Mouse (Mus musculus) stomach, postnatal 0 days (tissue): Measurements from ENCODE around the gene Lrmda.

Source experiments
- CTCF ChIP-seq: IDR thresholded peaks from 2 replicates; pipeline ENCODE4 v1.5.1; 2016; ENCODE audit warnings: antibody characterized with exemption, low read depth, mild to moderate bottlenecking, moderate library complexity
- EP300 ChIP-seq: optimal IDR thresholded peaks from 2 replicates; pipeline ENCODE3; 2016; ENCODE audit warnings: antibody characterized with exemption

DNA sequence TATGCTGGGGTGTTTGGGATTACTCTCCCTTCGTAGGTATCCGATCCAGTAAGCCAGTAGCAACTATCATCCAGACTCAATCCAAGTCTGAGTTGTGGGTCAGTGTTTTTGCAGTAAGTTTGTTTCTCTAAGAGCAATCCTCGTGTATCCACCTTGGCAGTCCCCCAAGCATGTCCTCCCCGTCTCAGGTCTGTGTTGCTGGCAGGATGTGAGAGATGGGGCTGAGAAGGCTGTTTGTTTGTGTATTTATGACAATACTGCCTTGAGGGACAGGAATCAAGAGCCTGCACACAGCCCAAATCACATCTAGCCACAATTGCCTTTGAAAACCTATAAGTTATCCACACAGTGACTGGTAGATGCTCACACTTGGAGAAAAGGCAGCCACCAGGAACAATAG, 567.3 kb downstream of the Lrmda start:
- TF ChIP-seq CTCF = no peak
- no peak for TF ChIP-seq EP300
